ENCODE assay signal across 24 mouse cellular contexts in the genomic region with DNA sequence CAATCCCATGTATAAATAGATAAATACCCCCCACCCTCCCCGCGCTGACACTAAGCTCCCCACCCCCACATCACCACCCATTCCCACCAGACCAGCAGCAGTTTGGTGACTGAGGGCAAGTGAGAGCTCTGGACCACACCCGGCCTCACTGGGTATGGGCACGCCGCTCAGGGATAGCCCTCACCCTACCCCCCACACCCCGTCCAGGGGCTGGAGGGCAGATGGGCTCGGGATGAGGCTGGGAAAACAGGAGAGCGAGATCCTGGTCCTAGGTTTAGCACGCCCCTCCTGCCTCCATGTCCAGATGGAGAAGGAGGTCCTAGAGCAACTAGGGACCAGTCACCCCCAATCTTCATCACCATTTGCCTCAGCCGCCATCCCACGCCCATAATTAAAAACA. TPM values are rescaled to one million over a fixed set of nuclear protein-coding genes. Genes with fewer than 3 reads are reported as not detected.
DNase-seq lines count a peak whose midpoint lies in the region; ATAC-seq lines count a peak whose summit lies in the region.
"Had no signal": no experiment of that assay in that cellular context is flagged by ENCODE, and none has a peak within 500 bp of the region (broad histone marks: within the 10 kb centered on the region; RNA-seq: fewer than 3 reads in every experiment).

No protein-coding gene starts in this region.

- no peaks in the 10 kb centered on the region for H3K27me3 ChIP-seq in heart, embryonic 12.5 days (replicated peaks)
- no peaks in the 10 kb centered on the region for H3K27me3 ChIP-seq in heart, embryonic 11.5 days (ENCODE audit: control insufficient read depth, insufficient read depth, low read length)
- no peaks in the 10 kb centered on the region for H3K27me3 ChIP-seq in liver, embryonic 11.5 days (replicated peaks; ENCODE audit: control insufficient read depth, insufficient read depth, low read length)
- H3K27me3 ChIP-seq: embryonic facial prominence, embryonic 13.5 days; hindbrain, embryonic 13.5 days; kidney, embryonic 15.5 days; neural tube, embryonic 13.5 days had no signal

- WGBS in heart, embryonic 12.5 days, result 85% methylated on average over 11 of the region's 11 CpGs
- 82% methylated on average over 11 of the region's 11 CpGs for WGBS in heart, embryonic 11.5 days (ENCODE audit: insufficient replicate concordance)
- 66% methylated on average over 11 of the region's 11 CpGs for WGBS in liver, embryonic 11.5 days

- no peaks in the 10 kb centered on the region for H3K9me3 ChIP-seq in heart, embryonic 12.5 days (replicated peaks)
- H3K9me3 ChIP-seq in heart, embryonic 11.5 days (replicated peaks; ENCODE audit: control insufficient read depth, low read length), result no peaks in the 10 kb centered on the region
- H3K9me3 ChIP-seq in liver, embryonic 11.5 days (ENCODE audit: control insufficient read depth, low read length), result no peaks in the 10 kb centered on the region
- H3K9me3 ChIP-seq: embryonic facial prominence, embryonic 13.5 days; hindbrain, embryonic 13.5 days; kidney, embryonic 15.5 days; neural tube, embryonic 13.5 days had no signal

- H3K9ac ChIP-seq in heart, embryonic 12.5 days, result peak overlapping the region; percentile 10; the same call in 1 of the 2 replicates
- H3K9ac ChIP-seq in heart, embryonic 11.5 days (ENCODE audit: low read depth, low read length), result no peak overlapping the region
- peak overlapping the region; percentile 8; the same call in 1 of the 2 replicates for H3K9ac ChIP-seq in liver, embryonic 11.5 days (ENCODE audit: low read depth, low read length)
- H3K9ac ChIP-seq: embryonic facial prominence, embryonic 13.5 days; hindbrain, embryonic 13.5 days; kidney, embryonic 15.5 days; neural tube, embryonic 13.5 days had no signal

- H3K4me3 ChIP-seq in heart, embryonic 12.5 days, result no peak overlapping the region
- no peak overlapping the region for H3K4me3 ChIP-seq in heart, embryonic 11.5 days (ENCODE audit: low read depth, low read length)
- H3K4me3 ChIP-seq in liver, embryonic 11.5 days (ENCODE audit: low read depth, low read length), result no peak overlapping the region
- H3K4me3 ChIP-seq: embryonic facial prominence, embryonic 13.5 days; hindbrain, embryonic 13.5 days; kidney, embryonic 15.5 days; myocyte; neural tube, embryonic 13.5 days had no signal

- no peak overlapping the region for H3K4me2 ChIP-seq in heart, embryonic 12.5 days
- no peak overlapping the region for H3K4me2 ChIP-seq in heart, embryonic 11.5 days
- peak overlapping the region; percentile 71 for H3K4me2 ChIP-seq in liver, embryonic 11.5 days
- H3K4me2 ChIP-seq: embryonic facial prominence, embryonic 13.5 days; hindbrain, embryonic 13.5 days; kidney, embryonic 15.5 days; neural tube, embryonic 13.5 days had no signal

- peak; percentile 19 for DNase-seq in cerebellum, adult 11 months
- no peak for DNase-seq in cerebellum, postnatal 36 days
- no peak for DNase-seq in liver, embryonic 11.5 days (ENCODE audit: low spot score)
- DNase-seq in liver, result no peak
- DNase-seq in lung, postnatal 14 days, result no peak
- DNase-seq: adrenal gland, postnatal 10 days; cerebellum, postnatal 10 days; heart, postnatal 14 days; kidney, adult 11 months had no signal

- peaks cover 58% of the 10 kb centered on the region for H3K36me3 ChIP-seq in heart, embryonic 12.5 days
- H3K36me3 ChIP-seq in heart, embryonic 11.5 days (ENCODE audit: control insufficient read depth, insufficient read depth, low read length), result peaks cover 41% of the 10 kb centered on the region
- H3K36me3 ChIP-seq in liver, embryonic 11.5 days (ENCODE audit: control insufficient read depth, insufficient read depth, low read length), result peaks cover 32% of the 10 kb centered on the region

- H3K27ac ChIP-seq in heart, embryonic 12.5 days (ENCODE audit: poor library complexity, severe bottlenecking), result no peak overlapping the region
- H3K27ac ChIP-seq in heart, embryonic 11.5 days (ENCODE audit: low read depth, low read length), result no peak overlapping the region
- H3K27ac ChIP-seq in liver, embryonic 11.5 days (ENCODE audit: low read depth, low read length), result peak overlapping the region; percentile 51
- H3K27ac ChIP-seq: neural tube, embryonic 13.5 days had no signal

- ATAC-seq in heart, embryonic 12.5 days (ENCODE audit: insufficient number of reproducible peaks, low FRiP score), result no peak
- ATAC-seq in heart, embryonic 11.5 days (replicated peaks; ENCODE audit: insufficient number of reproducible peaks, low FRiP score, low TSS enrichment), result no peak
- ATAC-seq in liver, embryonic 11.5 days (replicated peaks; ENCODE audit: low FRiP score), result no peak
- ATAC-seq: forebrain, embryonic 14.5 days; midbrain, embryonic 16.5 days had no signal

- peaks cover 37% of the 10 kb centered on the region for H3K4me1 ChIP-seq in heart, embryonic 12.5 days (replicated peaks)
- H3K4me1 ChIP-seq in heart, embryonic 11.5 days (ENCODE audit: control insufficient read depth, insufficient read depth, low read length), result peaks cover 27% of the 10 kb centered on the region
- peaks cover 46% of the 10 kb centered on the region for H3K4me1 ChIP-seq in liver, embryonic 11.5 days (replicated peaks; ENCODE audit: control insufficient read depth, insufficient read depth, low read length)

RNA-seq across cellular contexts. Expression of gene Prkag1, which starts 2.0 kb away (rescaled TPM):
- polyA plus RNA-seq in heart, embryonic 12.5 days (2016; fragmentation: Nextera tagmentation; extraction: Ambion mirVana), result 81.5 and 83.5 TPM in 2 replicates
- polyA plus RNA-seq in heart, embryonic 11.5 days (2014; fragmentation: Nextera tagmentation; extraction: Ambion mirVana), result 72.1 and 74.7 TPM in 2 replicates
- polyA plus RNA-seq in liver, embryonic 11.5 days (2014; fragmentation: Nextera tagmentation; extraction: Ambion mirVana), result 128 and 140 TPM in 2 replicates

RNA-seq across cellular contexts. Expression of gene Ddn, which starts 24.0 kb away (rescaled TPM):
- 0.04 and 0.14 TPM in 2 replicates for polyA plus RNA-seq in heart, embryonic 12.5 days (2016; fragmentation: Nextera tagmentation; extraction: Ambion mirVana)
- 0.11 and 0.25 TPM in 2 replicates for polyA plus RNA-seq in heart, embryonic 11.5 days (2014; fragmentation: Nextera tagmentation; extraction: Ambion mirVana)
- 0.12 and 0.16 TPM in 2 replicates for polyA plus RNA-seq in liver, embryonic 11.5 days (2014; fragmentation: Nextera tagmentation; extraction: Ambion mirVana)
- polyA plus RNA-seq: embryonic facial prominence, embryonic 13.5 days; lung, embryonic 16.5 days; macrophage had no signal

RNA-seq across cellular contexts. Expression of gene Kmt2d, which starts 37.7 kb away (rescaled TPM):
- 9.2 and 10.3 TPM in 2 replicates for polyA plus RNA-seq in heart, embryonic 12.5 days (2016; fragmentation: Nextera tagmentation; extraction: Ambion mirVana)
- 12.7 and 16.1 TPM in 2 replicates for polyA plus RNA-seq in heart, embryonic 11.5 days (2014; fragmentation: Nextera tagmentation; extraction: Ambion mirVana)
- polyA plus RNA-seq in liver, embryonic 11.5 days (2014; fragmentation: Nextera tagmentation; extraction: Ambion mirVana), result 14.3 and 17.0 TPM in 2 replicates

RNA-seq across cellular contexts. Expression of gene Wnt1, which starts 43.6 kb away (rescaled TPM):
- polyA plus RNA-seq in heart, embryonic 12.5 days (2016; fragmentation: Nextera tagmentation; extraction: Ambion mirVana), result not detected in 2 replicates
- not detected in 2 replicates for polyA plus RNA-seq in heart, embryonic 11.5 days (2014; fragmentation: Nextera tagmentation; extraction: Ambion mirVana)
- not detected in 2 replicates for polyA plus RNA-seq in liver, embryonic 11.5 days (2014; fragmentation: Nextera tagmentation; extraction: Ambion mirVana)
- polyA plus RNA-seq: embryonic facial prominence, embryonic 13.5 days; erythroblast, embryonic 14.5 days; forebrain, embryonic 14.5 days; gonadal fat pad, adult 2 months; limb, embryonic 14.5 days; lung, embryonic 16.5 days; macrophage; spleen, adult 2 months had no signal

RNA-seq across cellular contexts. Expression of gene Wnt10b, which starts 55.3 kb away (rescaled TPM):
- not detected in 2 replicates for polyA plus RNA-seq in heart, embryonic 12.5 days (2016; fragmentation: Nextera tagmentation; extraction: Ambion mirVana)
- not detected in 2 replicates for polyA plus RNA-seq in heart, embryonic 11.5 days (2014; fragmentation: Nextera tagmentation; extraction: Ambion mirVana)
- polyA plus RNA-seq in liver, embryonic 11.5 days (2014; fragmentation: Nextera tagmentation; extraction: Ambion mirVana), result not detected in 2 replicates
- polyA plus RNA-seq: erythroblast, embryonic 14.5 days; forebrain, embryonic 14.5 days; macrophage; midbrain, embryonic 16.5 days; neural tube, embryonic 13.5 days had no signal
